Mouse (Mus musculus): ENCODE results near the gene Toe1. TPM values are rescaled to one million over a fixed set of nuclear protein-coding genes. Genes with fewer than 3 reads are reported as not detected.

The Toe1 gene
- polyA plus RNA-seq, 1 experiment from 2014 or later: 26.5 TPM

GRCm38 (mm10) chr4:116787985-116788760 is 19.3 kb downstream of the Toe1 start:
- H3K27me3 ChIP-seq: no peaks in the 10 kb centered on the region
- no peaks in the 10 kb centered on the region for H3K9me3 ChIP-seq
- no peaks in the 10 kb centered on the region for H3K36me3 ChIP-seq
- 44% methylated on average over 7 of the region's 7 CpGs for WGBS
- no peak overlapping the region for H3K4me3 ChIP-seq
- no peak overlapping the region for H3K4me2 ChIP-seq
- H3K4me1 ChIP-seq (replicated peaks): no peaks in the 10 kb centered on the region
- no peak overlapping the region for H3K27ac ChIP-seq (replicated peaks)
- no peak for ATAC-seq (ENCODE audit: low read depth)
- no peak overlapping the region for H3K9ac ChIP-seq

- ATAC-seq (ENCODE audit: low read depth): no peak
- Histone ChIP-seq H3K9me3 (no peaks in the 10 kb centered on the region), H3K4me2 (no peak overlapping the region), H3K4me3 (no peak overlapping the region), H3K36me3 (no peaks in the 10 kb centered on the region), H3K4me1 (replicated peaks) (peaks cover 12% of the 10 kb centered on the region), H3K27ac (replicated peaks) (no peak overlapping the region), H3K9ac (no peak overlapping the region), H3K27me3 (no peaks in the 10 kb centered on the region)
- WGBS: 97% methylated on average over 1 of the region's 1 CpGs
These were observed 20.9 kb downstream of the Toe1 start for GRCm38 (mm10) chr4:116786587-116786986.

- Histone ChIP-seq H3K4me1 (replicated peaks) (peaks cover 12% of the 10 kb centered on the region), H3K4me2 (no peak overlapping the region), H3K27ac (replicated peaks) (no peak overlapping the region), H3K9ac (no peak overlapping the region), H3K36me3 (no peaks in the 10 kb centered on the region), H3K27me3 (no peaks in the 10 kb centered on the region), H3K9me3 (no peaks in the 10 kb centered on the region), H3K4me3 (no peak overlapping the region)
- no peak for ATAC-seq (ENCODE audit: low read depth)
- 6% methylated on average over 8 of the region's 8 CpGs for WGBS
These were observed 25.3 kb downstream of the Toe1 start for GRCm38 (mm10) chr4:116782171-116782570.

GRCm38 (mm10) chr4:116781366-116781765 is 26.1 kb downstream of the Toe1 start:
- Histone ChIP-seq H3K9me3 (no peaks in the 10 kb centered on the region), H3K4me1 (replicated peaks) (peaks cover 12% of the 10 kb centered on the region), H3K27me3 (no peaks in the 10 kb centered on the region), H3K4me2 (no peak overlapping the region), H3K36me3 (no peaks in the 10 kb centered on the region), H3K27ac (replicated peaks) (no peak overlapping the region), H3K4me3 (no peak overlapping the region), H3K9ac (no peak overlapping the region)
- ATAC-seq (ENCODE audit: low read depth): no peak
- WGBS: 24% methylated on average over 2 of the region's 2 CpGs

GRCm38 (mm10) chr4:116780541-116780940 is 26.9 kb downstream of the Toe1 start:
- no peak for ATAC-seq (ENCODE audit: low read depth)
- Histone ChIP-seq H3K9me3 (no peaks in the 10 kb centered on the region), H3K4me1 (replicated peaks) (peaks cover 12% of the 10 kb centered on the region), H3K36me3 (no peaks in the 10 kb centered on the region), H3K27ac (replicated peaks) (no peak overlapping the region), H3K9ac (no peak overlapping the region), H3K4me3 (no peak overlapping the region), H3K4me2 (no peak overlapping the region), H3K27me3 (no peaks in the 10 kb centered on the region)
- whole genome bisulfite sequencing: 79% methylated on average over 2 of the region's 2 CpGs

- Histone ChIP-seq H3K36me3 (no peaks in the 10 kb centered on the region), H3K4me1 (replicated peaks) (peaks cover 4% of the 10 kb centered on the region), H3K4me2 (no peak overlapping the region), H3K27ac (replicated peaks) (no peak overlapping the region), H3K4me3 (no peak overlapping the region), H3K9me3 (no peaks in the 10 kb centered on the region), H3K9ac (no peak overlapping the region), H3K27me3 (no peaks in the 10 kb centered on the region)
- WGBS: 91% methylated on average over 3 of the region's 3 CpGs
- ATAC-seq (ENCODE audit: low read depth): no peak
These were observed 30.4 kb downstream of the Toe1 start for GRCm38 (mm10) chr4:116777079-116777478.

- Histone ChIP-seq H3K9me3 (no peaks in the 10 kb centered on the region), H3K4me3 (no peak overlapping the region), H3K27ac (replicated peaks) (no peak overlapping the region), H3K9ac (no peak overlapping the region), H3K27me3 (no peaks in the 10 kb centered on the region), H3K36me3 (no peaks in the 10 kb centered on the region), H3K4me2 (no peak overlapping the region), H3K4me1 (replicated peaks) (no peaks in the 10 kb centered on the region)
- no peak for ATAC-seq (ENCODE audit: low read depth)
- WGBS: 93% methylated on average over 5 of the region's 5 CpGs
These were observed 31.0 kb downstream of the Toe1 start for GRCm38 (mm10) chr4:116776391-116776790.

- no peak overlapping the region for H3K4me2 ChIP-seq
- H3K36me3 ChIP-seq: no peaks in the 10 kb centered on the region
- H3K4me1 ChIP-seq (replicated peaks): no peaks in the 10 kb centered on the region
- ATAC-seq (ENCODE audit: low read depth): no peak
- no peak overlapping the region for H3K4me3 ChIP-seq
- H3K9me3 ChIP-seq: no peaks in the 10 kb centered on the region
- no peaks in the 10 kb centered on the region for H3K27me3 ChIP-seq
- H3K27ac ChIP-seq (replicated peaks): no peak overlapping the region
- H3K9ac ChIP-seq: no peak overlapping the region
These were observed 38.4 kb downstream of the Toe1 start for GRCm38 (mm10) chr4:116769060-116769459.

- no peaks in the 10 kb centered on the region for H3K4me1 ChIP-seq (replicated peaks)
- no peaks in the 10 kb centered on the region for H3K27me3 ChIP-seq
- no peak for ATAC-seq (ENCODE audit: low read depth)
- 88% methylated on average over 5 of the region's 5 CpGs for WGBS
- H3K4me2 ChIP-seq: no peak overlapping the region
- no peaks in the 10 kb centered on the region for H3K36me3 ChIP-seq
- no peaks in the 10 kb centered on the region for H3K9me3 ChIP-seq
- no peak overlapping the region for H3K4me3 ChIP-seq
- H3K27ac ChIP-seq (replicated peaks): no peak overlapping the region
- no peak overlapping the region for H3K9ac ChIP-seq
These were observed 38.9 kb downstream of the Toe1 start for GRCm38 (mm10) chr4:116768510-116768909.

- Histone ChIP-seq H3K27ac (replicated peaks) (no peak overlapping the region), H3K36me3 (no peaks in the 10 kb centered on the region), H3K9me3 (no peaks in the 10 kb centered on the region), H3K27me3 (no peaks in the 10 kb centered on the region), H3K4me1 (replicated peaks) (no peaks in the 10 kb centered on the region), H3K4me3 (no peak overlapping the region), H3K4me2 (no peak overlapping the region), H3K9ac (no peak overlapping the region)
- no peak for ATAC-seq (ENCODE audit: low read depth)
- WGBS: 91% methylated on average over 5 of the region's 5 CpGs
These were observed 43.4 kb downstream of the Toe1 start for GRCm38 (mm10) chr4:116764001-116764400.

GRCm38 (mm10) chr4:116761914-116762313 is 45.5 kb downstream of the Toe1 start:
- H3K36me3 ChIP-seq: no peaks in the 10 kb centered on the region
- no peak overlapping the region for H3K9ac ChIP-seq
- no peaks in the 10 kb centered on the region for H3K4me1 ChIP-seq (replicated peaks)
- no peak overlapping the region for H3K4me2 ChIP-seq
- H3K27ac ChIP-seq (replicated peaks): no peak overlapping the region
- H3K4me3 ChIP-seq: no peak overlapping the region
- no peaks in the 10 kb centered on the region for H3K9me3 ChIP-seq
- WGBS: 86% methylated on average over 2 of the region's 2 CpGs
- ATAC-seq (ENCODE audit: low read depth): no peak
- H3K27me3 ChIP-seq: no peaks in the 10 kb centered on the region

GRCm38 (mm10) chr4:116749750-116750149 is 57.7 kb downstream of the Toe1 start:
- Histone ChIP-seq H3K4me3 (no peak overlapping the region), H3K27ac (replicated peaks) (no peak overlapping the region), H3K9me3 (no peaks in the 10 kb centered on the region), H3K4me1 (replicated peaks) (no peaks in the 10 kb centered on the region), H3K4me2 (no peak overlapping the region), H3K36me3 (no peaks in the 10 kb centered on the region), H3K9ac (no peak overlapping the region), H3K27me3 (no peaks in the 10 kb centered on the region)
- ATAC-seq (ENCODE audit: low read depth): no peak
- 79% methylated on average over 2 of the region's 2 CpGs for WGBS
